Mouse (Mus musculus) CH12.LX (cell line): ENCODE data around the gene Ntm.

Source experiments
- GABPA ChIP-seq: IDR thresholded peaks from 2 replicates; pipeline ENCODE4 v1.6.1; 2012; ENCODE audit warnings: low read depth, low read length, improper control_type of control experiment, inconsistent platforms; ENCODE audit not compliant: insufficient replicate concordance
- IRF4 ChIP-seq: IDR thresholded peaks from 2 replicates; pipeline ENCODE4 v1.6.1; 2014; ENCODE audit warnings: low read depth, mild to moderate bottlenecking, inconsistent platforms, low read length, improper control_type of control experiment
- MAFK ChIP-seq: IDR thresholded peaks from 2 replicates; pipeline ENCODE4 v1.6.1; 2011; ENCODE audit warnings: low read length, improper control_type of control experiment; ENCODE audit not compliant: insufficient replicate concordance
- MAX ChIP-seq: IDR thresholded peaks from 2 replicates; pipeline ENCODE4 v1.6.1; 2011; ENCODE audit warnings: low read length, improper control_type of control experiment
- USF1 ChIP-seq: IDR thresholded peaks from 2 replicates; pipeline ENCODE4 v1.6.1; 2014; ENCODE audit warnings: low read depth, mild to moderate bottlenecking, inconsistent platforms, low read length, improper control_type of control experiment

DNA sequence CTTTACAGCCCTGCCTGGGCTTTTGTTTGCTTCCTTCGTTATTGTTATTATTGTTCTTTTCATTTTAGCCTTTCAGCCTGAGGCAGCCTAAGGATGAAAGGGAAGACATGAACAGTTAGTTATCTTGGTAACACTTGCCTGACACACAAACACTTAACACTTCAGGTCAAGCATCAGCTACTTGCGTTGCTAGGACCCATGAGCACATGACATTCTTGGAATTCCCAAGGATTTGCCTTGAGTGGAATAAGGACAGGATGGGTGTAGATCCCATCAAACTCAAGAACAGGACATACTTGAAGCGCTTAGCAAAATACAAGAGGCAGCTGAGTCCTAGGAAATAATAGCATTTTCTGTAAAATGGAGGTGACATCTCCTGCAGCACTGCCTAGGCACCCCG, 186.4 kb downstream of the Ntm start:
- TF ChIP-seq MAFK (no peak), MAX (no peak), USF1 (no peak), GABPA (no peak), IRF4 (no peak)
